Mouse (Mus musculus) layer of hippocampus, adult 9-11 months (tissue): Measurements from ENCODE around the gene Bhmt2.

Experiments used
- DNase-seq: peaks from one replicate; pipeline ENCODE4 v3.0.0; 2022

Bhmt2 gene

GRCm38 (mm10) chr13:93637282-93638245 lies 36.5 kb downstream of the Bhmt2 start, which contains the start of gene Bhmt:
Gene Bhmt, minus strand, starts transcription at chr13:93637961.
- DNase-seq = no peak

- no peak for DNase-seq
These were observed 37.5 kb downstream of the Bhmt2 start for GRCm38 (mm10) chr13:93636561-93636960.

GRCm38 (mm10) chr13:93632927-93633326 lies 41.2 kb downstream of the Bhmt2 start:
- no peak for DNase-seq

GRCm38 (mm10) chr13:93630941-93631705 lies 43.0 kb downstream of the Bhmt2 start:
- DNase-seq = peak; percentile 19

GRCm38 (mm10) chr13:93628861-93629260 lies 45.2 kb downstream of the Bhmt2 start:
- DNase-seq = no peak

- no peak for DNase-seq
These were observed 59.6 kb downstream of the Bhmt2 start for GRCm38 (mm10) chr13:93614361-93614948.

GRCm38 (mm10) chr13:93613771-93614170 lies 60.3 kb downstream of the Bhmt2 start:
- DNase-seq = no peak

GRCm38 (mm10) chr13:93612660-93613607 lies 61.2 kb downstream of the Bhmt2 start:
- DNase-seq = peak; percentile 57

- DNase-seq = no peak
These were observed 65.6 kb downstream of the Bhmt2 start for GRCm38 (mm10) chr13:93608476-93608875.

GRCm38 (mm10) chr13:93607701-93608100 lies 66.4 kb downstream of the Bhmt2 start:
- peak; percentile 28 for DNase-seq

- peak; percentile 33 for DNase-seq
These were observed 67.1 kb downstream of the Bhmt2 start for GRCm38 (mm10) chr13:93606868-93607578.
